Mouse (Mus musculus) myocyte (in vitro differentiated cells): ENCODE measurements around the gene Kcnmb1.

Experiments
- CEBPB ChIP-seq: IDR thresholded peaks from 2 replicates; pipeline ENCODE4 v1.6.1; 2011; ENCODE audit warnings: mild to moderate bottlenecking, moderate library complexity; ENCODE audit not compliant: poor library complexity, insufficient read depth, severe bottlenecking
- E2F4 ChIP-seq: IDR thresholded peaks from one replicate; pipeline ENCODE4 v1.6.1; 2011; ENCODE audit warnings: mild to moderate bottlenecking, control low read depth, moderate library complexity; ENCODE audit not compliant: insufficient read depth
- MAX ChIP-seq: IDR thresholded peaks from one replicate; pipeline ENCODE4 v1.6.1; 2011; ENCODE audit warnings: low read depth, mild to moderate bottlenecking, control low read depth
- MYOG ChIP-seq, 3 experiments: IDR thresholded peaks; one replicate each; pipeline ENCODE4 v1.6.1; 2011; ENCODE audit warnings: control low read depth in 2 of 3, low read depth in 2 of 3, mild to moderate bottlenecking in 2 of 3; ENCODE audit not compliant: insufficient read length in 2 of 3, control insufficient read depth in 1 of 3, insufficient read depth in 1 of 3
- POLR2A ChIP-seq: IDR thresholded peaks from one replicate; pipeline ENCODE4 v1.6.1; 2011; ENCODE audit warnings: low read depth, mild to moderate bottlenecking, control low read depth, moderate library complexity; ENCODE audit not compliant: insufficient read length
- REST ChIP-seq: IDR thresholded peaks from one replicate; pipeline ENCODE4 v1.6.1; 2011; ENCODE audit warnings: mild to moderate bottlenecking, control low read depth, moderate library complexity; ENCODE audit not compliant: insufficient read depth, insufficient read length
- SRF ChIP-seq: IDR thresholded peaks from one replicate; pipeline ENCODE4 v1.6.1; 2011; ENCODE audit warnings: low read depth; ENCODE audit not compliant: control insufficient read depth, insufficient read length
- TCF12 ChIP-seq: IDR thresholded peaks from one replicate; pipeline ENCODE4 v1.6.1; 2011; ENCODE audit warnings: mild to moderate bottlenecking, control low read depth; ENCODE audit not compliant: poor library complexity, insufficient read depth, severe bottlenecking

- TF ChIP-seq POLR2A = no peak
- no peak for TF ChIP-seq MAX
- no peak for TF ChIP-seq TCF12
- no peak for TF ChIP-seq E2F4
- no peak for TF ChIP-seq CEBPB
- no peak for TF ChIP-seq MYOG (IDR thresholded peaks at IDR 0.05; ENCODE audit: control insufficient read depth in 1 of 3, insufficient read depth in 1 of 3, insufficient read length in 2 of 3, low read depth in 2 of 3)
- TF ChIP-seq REST = no peak
- no peak for TF ChIP-seq SRF
Observed at GRCm38 (mm10) chr11:33932386-33933111, 30.3 kb upstream of the Kcnmb1 start.
